Mouse (Mus musculus): ENCODE measurements around the gene Filip1l. TPM values are rescaled to one million over a fixed set of nuclear protein-coding genes. Genes with fewer than 3 reads are reported as not detected.

Filip1l gene
- total and polyA plus RNA-seq, 2 experiments from 2014 or later: 1.3 to 1.7 TPM

- no peak for TF ChIP-seq CTCF (IDR thresholded peaks at IDR 0.05; ENCODE audit: low read depth)
- Histone ChIP-seq H3K27ac (ENCODE audit: low read depth, low read length) (no peak overlapping the region), H3K4me1 (ENCODE audit: insufficient read depth) (no peaks in the 10 kb centered on the region), H3K4me3 (ENCODE audit: low read depth, low read length) (no peak overlapping the region), H3K27me3 (ENCODE audit: insufficient read depth, low read length) (no peaks in the 10 kb centered on the region), H3K9ac (no peak overlapping the region), H3K4me2 (ENCODE audit: low read depth) (no peak overlapping the region), H3K9me3 (ENCODE audit: low read length) (no peaks in the 10 kb centered on the region), H3K36me3 (ENCODE audit: insufficient read depth) (no peaks in the 10 kb centered on the region)
- DNase-seq: no peak
- no peak for ATAC-seq
- 85% methylated on average over 1 of the region's 1 CpGs for WGBS
Measured at GRCm38 (mm10) chr16:57508351-57508750, 155.5 kb downstream of the Filip1l start.

GRCm38 (mm10) chr16:57509099-57509498 is 156.2 kb downstream of the Filip1l start:
- Histone ChIP-seq H3K9me3 (ENCODE audit: low read length) (no peaks in the 10 kb centered on the region), H3K4me2 (ENCODE audit: low read depth) (no peak overlapping the region), H3K4me1 (ENCODE audit: insufficient read depth) (no peaks in the 10 kb centered on the region), H3K36me3 (ENCODE audit: insufficient read depth) (no peaks in the 10 kb centered on the region), H3K27me3 (ENCODE audit: insufficient read depth, low read length) (no peaks in the 10 kb centered on the region), H3K4me3 (ENCODE audit: low read depth, low read length) (no peak overlapping the region), H3K9ac (no peak overlapping the region), H3K27ac (ENCODE audit: low read depth, low read length) (no peak overlapping the region)
- TF ChIP-seq CTCF (IDR thresholded peaks at IDR 0.05; ENCODE audit: low read depth): no peak
- WGBS: 92% methylated on average over 3 of the region's 3 CpGs
- DNase-seq: no peak
- ATAC-seq: no peak

DNA sequence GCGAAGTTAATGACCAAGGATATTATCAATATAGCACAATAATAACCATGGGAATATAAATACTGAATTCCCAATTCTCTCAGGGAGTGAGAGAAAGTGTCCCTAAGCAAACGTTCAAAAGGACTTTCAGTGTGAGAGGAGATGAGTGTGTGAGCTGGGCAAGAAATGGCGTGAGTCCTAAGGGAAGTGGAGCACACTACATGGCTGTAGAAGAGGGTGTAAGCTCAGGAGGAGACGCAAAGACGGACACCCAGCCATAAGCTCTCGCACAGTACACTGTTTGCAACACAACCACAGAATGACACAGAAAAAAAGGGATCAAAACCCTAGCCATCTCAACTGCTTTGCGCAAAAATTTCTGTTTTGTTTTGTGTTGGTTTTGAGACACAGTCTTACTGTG is 160.7 kb downstream of the Filip1l start:
- DNase-seq (no peak), ATAC-seq (no peak)
- Histone ChIP-seq H3K9ac (no peak overlapping the region), H3K4me3 (ENCODE audit: low read depth, low read length) (no peak overlapping the region), H3K36me3 (ENCODE audit: insufficient read depth) (no peaks in the 10 kb centered on the region), H3K4me1 (ENCODE audit: insufficient read depth) (no peaks in the 10 kb centered on the region), H3K27me3 (ENCODE audit: insufficient read depth, low read length) (no peaks in the 10 kb centered on the region), H3K27ac (ENCODE audit: low read depth, low read length) (no peak overlapping the region), H3K9me3 (ENCODE audit: low read length) (no peaks in the 10 kb centered on the region), H3K4me2 (ENCODE audit: low read depth) (no peak overlapping the region)
- no peak for TF ChIP-seq CTCF (IDR thresholded peaks at IDR 0.05; ENCODE audit: low read depth)
- 92% methylated on average over 7 of the region's 7 CpGs for WGBS

- Histone ChIP-seq H3K36me3 (ENCODE audit: insufficient read depth) (no peaks in the 10 kb centered on the region), H3K27ac (ENCODE audit: low read depth, low read length) (no peak overlapping the region), H3K9me3 (ENCODE audit: low read length) (no peaks in the 10 kb centered on the region), H3K4me1 (ENCODE audit: insufficient read depth) (no peaks in the 10 kb centered on the region), H3K4me3 (ENCODE audit: low read depth, low read length) (no peak overlapping the region), H3K4me2 (ENCODE audit: low read depth) (no peak overlapping the region), H3K27me3 (ENCODE audit: insufficient read depth, low read length) (no peaks in the 10 kb centered on the region), H3K9ac (no peak overlapping the region)
- 63% methylated on average over 4 of the region's 4 CpGs for WGBS
- no peak for ATAC-seq
- no peak for TF ChIP-seq CTCF (IDR thresholded peaks at IDR 0.05; ENCODE audit: low read depth)
- DNase-seq: no peak
Measured at GRCm38 (mm10) chr16:57514371-57514770, 161.5 kb downstream of the Filip1l start.

DNA sequence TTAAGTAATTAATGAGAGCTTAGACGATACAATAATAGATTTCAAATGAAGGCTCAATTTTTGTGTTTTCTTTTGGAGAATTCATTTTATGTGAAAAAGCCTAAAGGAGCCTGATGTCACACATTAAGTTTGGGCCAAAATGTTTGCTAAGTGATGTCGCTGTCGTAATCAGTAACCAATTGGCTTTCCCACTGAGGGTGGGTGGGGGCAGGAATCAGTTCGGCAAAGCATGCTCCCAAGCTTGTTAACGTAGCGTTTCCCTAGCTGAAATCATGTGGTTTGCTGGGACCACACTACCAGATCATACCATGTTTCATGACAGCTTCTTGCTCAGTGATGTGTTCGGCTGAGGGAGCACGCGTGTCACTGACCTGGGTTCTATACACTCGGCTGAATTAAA is 162.7 kb downstream of the Filip1l start:
- ATAC-seq (peak; percentile 34), DNase-seq (no peak)
- H3K9me3 ChIP-seq (ENCODE audit: low read length): no peaks in the 10 kb centered on the region
- no peaks in the 10 kb centered on the region for H3K27me3 ChIP-seq (ENCODE audit: insufficient read depth, low read length)
- no peak overlapping the region for H3K9ac ChIP-seq
- no peak for TF ChIP-seq CTCF (IDR thresholded peaks at IDR 0.05; ENCODE audit: low read depth)
- H3K27ac ChIP-seq (ENCODE audit: low read depth, low read length): no peak overlapping the region
- 64% methylated on average over 10 of the region's 10 CpGs for WGBS
- H3K4me3 ChIP-seq (ENCODE audit: low read depth, low read length): no peak overlapping the region
- H3K4me1 ChIP-seq (ENCODE audit: insufficient read depth): no peaks in the 10 kb centered on the region
- no peak overlapping the region for H3K4me2 ChIP-seq (ENCODE audit: low read depth)
- no peaks in the 10 kb centered on the region for H3K36me3 ChIP-seq (ENCODE audit: insufficient read depth)

DNA sequence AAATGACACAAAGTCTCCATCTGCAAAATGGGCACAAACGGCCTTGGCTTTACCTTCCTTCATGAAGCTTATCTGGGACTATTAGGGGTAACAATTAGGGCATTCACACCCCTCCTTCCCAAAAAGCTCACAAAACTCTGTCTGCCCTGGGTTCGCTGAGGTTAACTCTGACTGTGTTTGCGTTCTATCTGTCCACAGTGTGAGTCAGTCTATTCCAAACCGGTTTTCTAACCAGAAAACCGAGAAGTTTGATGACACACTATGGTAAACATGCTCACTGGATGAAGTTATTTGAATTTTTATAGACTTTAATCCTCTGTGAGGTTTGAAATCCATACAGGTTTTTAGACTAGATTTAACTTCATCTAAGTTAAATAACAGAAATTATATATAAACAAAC is 172.2 kb downstream of the Filip1l start:
- Histone ChIP-seq H3K36me3 (ENCODE audit: insufficient read depth) (no peaks in the 10 kb centered on the region), H3K27ac (ENCODE audit: low read depth, low read length) (no peak overlapping the region), H3K27me3 (ENCODE audit: insufficient read depth, low read length) (no peaks in the 10 kb centered on the region), H3K4me2 (ENCODE audit: low read depth) (no peak overlapping the region), H3K9me3 (ENCODE audit: low read length) (no peaks in the 10 kb centered on the region), H3K4me3 (ENCODE audit: low read depth, low read length) (no peak overlapping the region), H3K4me1 (ENCODE audit: insufficient read depth) (no peaks in the 10 kb centered on the region), H3K9ac (no peak overlapping the region)
- DNase-seq: no peak
- 77% methylated on average over 5 of the region's 5 CpGs for WGBS
- TF ChIP-seq CTCF (IDR thresholded peaks at IDR 0.05; ENCODE audit: low read depth): no peak
- ATAC-seq: no peak

- DNase-seq (no peak), ATAC-seq (no peak)
- Histone ChIP-seq H3K27me3 (ENCODE audit: insufficient read depth, low read length) (no peaks in the 10 kb centered on the region), H3K4me3 (ENCODE audit: low read depth, low read length) (no peak overlapping the region), H3K27ac (ENCODE audit: low read depth, low read length) (no peak overlapping the region), H3K4me2 (ENCODE audit: low read depth) (no peak overlapping the region), H3K36me3 (ENCODE audit: insufficient read depth) (no peaks in the 10 kb centered on the region), H3K9me3 (ENCODE audit: low read length) (no peaks in the 10 kb centered on the region), H3K4me1 (ENCODE audit: insufficient read depth) (no peaks in the 10 kb centered on the region), H3K9ac (no peak overlapping the region)
- 59% methylated on average over 4 of the region's 4 CpGs for WGBS
- no peak for TF ChIP-seq CTCF (IDR thresholded peaks at IDR 0.05; ENCODE audit: low read depth)
Measured at GRCm38 (mm10) chr16:57525476-57525875, 172.6 kb downstream of the Filip1l start.

- H3K27ac ChIP-seq (ENCODE audit: low read depth, low read length): no peak overlapping the region
- WGBS: 96% methylated on average over 7 of the region's 7 CpGs
- no peaks in the 10 kb centered on the region for H3K27me3 ChIP-seq (ENCODE audit: insufficient read depth, low read length)
- ATAC-seq (no peak), DNase-seq (no peak)
- no peak for TF ChIP-seq CTCF (IDR thresholded peaks at IDR 0.05; ENCODE audit: low read depth)
- no peak overlapping the region for H3K4me2 ChIP-seq (ENCODE audit: low read depth)
- no peaks in the 10 kb centered on the region for H3K4me1 ChIP-seq (ENCODE audit: insufficient read depth)
- H3K9ac ChIP-seq: no peak overlapping the region
- no peaks in the 10 kb centered on the region for H3K9me3 ChIP-seq (ENCODE audit: low read length)
- no peaks in the 10 kb centered on the region for H3K36me3 ChIP-seq (ENCODE audit: insufficient read depth)
- no peak overlapping the region for H3K4me3 ChIP-seq (ENCODE audit: low read depth, low read length)
Measured at GRCm38 (mm10) chr16:57526893-57527292, 174.0 kb downstream of the Filip1l start.
